Mouse (Mus musculus): Measurements from ENCODE around the gene Fam98b. TPM values are rescaled to one million over a fixed set of nuclear protein-coding genes. Genes with fewer than 3 reads are reported as not detected.

Fam98b gene
- 1.2 and 2.5 TPM in 2 replicates for polyA plus RNA-seq (2012; rRNA removed)

- Histone ChIP-seq H3K27ac (ENCODE audit: insufficient read depth, low read depth, low read length) (peak within 1 kb of the TSS; percentile 63; the same call in 1 of the 2 replicates), H3K4me3 (ENCODE audit: low read depth, low read length) (peak within 1 kb of the TSS; percentile 99), H3K27me3 (ENCODE audit: control insufficient read depth, insufficient read depth, low read length) (0 out of 2 replicates have a peak, but pooled peaks cover 1% of the 10 kb centered on the region), H3K36me3 (ENCODE audit: control insufficient read depth, insufficient read depth, low read length) (no peaks in the 10 kb centered on the region), H3K4me1 (ENCODE audit: control insufficient read depth, insufficient read depth, insufficient read length, low read length) (no peaks in the 10 kb centered on the region; the same call in 1 of the 2 replicates)
- WGBS: under 1% methylated on average over 33 of the region's 33 CpGs
- peak; percentile 45; the same call in 1 of the 2 replicates for TF ChIP-seq CTCF (IDR thresholded peaks at IDR 0.05; ENCODE audit: extremely low read depth, insufficient read length, insufficient replicate concordance, low read depth, low read length)
- TF ChIP-seq POLR2A (IDR thresholded peaks at IDR 0.05; ENCODE audit: low read depth, low read length): peak; percentile 20
Observed at GRCm38 (mm10) chr2:117249255-117250000, at the start of gene Fam98b. Gene Fam98b (plus strand): TSS chr2:117249739.

- no peaks in the 10 kb centered on the region for H3K36me3 ChIP-seq (ENCODE audit: control insufficient read depth, insufficient read depth, low read length)
- no peak for TF ChIP-seq POLR2A (IDR thresholded peaks at IDR 0.05; ENCODE audit: low read depth, low read length)
- TF ChIP-seq CTCF (IDR thresholded peaks at IDR 0.05; ENCODE audit: extremely low read depth, insufficient read length, insufficient replicate concordance, low read depth, low read length): no peak
- H3K27ac ChIP-seq (ENCODE audit: insufficient read depth, low read depth, low read length): no peak overlapping the region
- WGBS: 47% methylated on average over 9 of the region's 9 CpGs
- H3K27me3 ChIP-seq (ENCODE audit: control insufficient read depth, insufficient read depth, low read length): no peaks in the 10 kb centered on the region
- no peak overlapping the region for H3K4me3 ChIP-seq (ENCODE audit: low read depth, low read length)
- no peaks in the 10 kb centered on the region for H3K4me1 ChIP-seq (ENCODE audit: control insufficient read depth, insufficient read depth, insufficient read length, low read length)
Observed at GRCm38 (mm10) chr2:117200869-117201338, 48.6 kb upstream of the Fam98b start.

- Histone ChIP-seq H3K27me3 (ENCODE audit: control insufficient read depth, insufficient read depth, low read length) (no peaks in the 10 kb centered on the region), H3K36me3 (ENCODE audit: control insufficient read depth, insufficient read depth, low read length) (no peaks in the 10 kb centered on the region), H3K4me1 (ENCODE audit: control insufficient read depth, insufficient read depth, insufficient read length, low read length) (no peaks in the 10 kb centered on the region), H3K27ac (ENCODE audit: insufficient read depth, low read depth, low read length) (no peak overlapping the region), H3K4me3 (ENCODE audit: low read depth, low read length) (no peak overlapping the region)
- no peak for TF ChIP-seq POLR2A (IDR thresholded peaks at IDR 0.05; ENCODE audit: low read depth, low read length)
- no peak for TF ChIP-seq CTCF (IDR thresholded peaks at IDR 0.05; ENCODE audit: extremely low read depth, insufficient read length, insufficient replicate concordance, low read depth, low read length)
- WGBS: 47% methylated on average over 5 of the region's 5 CpGs
Observed at GRCm38 (mm10) chr2:117203350-117203749, 46.2 kb upstream of the Fam98b start.

- Histone ChIP-seq H3K36me3 (ENCODE audit: control insufficient read depth, insufficient read depth, low read length) (no peaks in the 10 kb centered on the region), H3K4me3 (ENCODE audit: low read depth, low read length) (no peak overlapping the region), H3K27me3 (ENCODE audit: control insufficient read depth, insufficient read depth, low read length) (no peaks in the 10 kb centered on the region), H3K4me1 (ENCODE audit: control insufficient read depth, insufficient read depth, insufficient read length, low read length) (no peaks in the 10 kb centered on the region), H3K27ac (ENCODE audit: insufficient read depth, low read depth, low read length) (no peak overlapping the region)
- WGBS: 44% methylated on average over 3 of the region's 3 CpGs
- TF ChIP-seq CTCF (IDR thresholded peaks at IDR 0.05; ENCODE audit: extremely low read depth, insufficient read length, insufficient replicate concordance, low read depth, low read length) (no peak), POLR2A (IDR thresholded peaks at IDR 0.05; ENCODE audit: low read depth, low read length) (no peak)
Observed at GRCm38 (mm10) chr2:117204534-117204933, 45.0 kb upstream of the Fam98b start.

- no peak overlapping the region for H3K27ac ChIP-seq (ENCODE audit: insufficient read depth, low read depth, low read length)
- TF ChIP-seq CTCF (IDR thresholded peaks at IDR 0.05; ENCODE audit: extremely low read depth, insufficient read length, insufficient replicate concordance, low read depth, low read length): no peak
- no peak for TF ChIP-seq POLR2A (IDR thresholded peaks at IDR 0.05; ENCODE audit: low read depth, low read length)
- no peaks in the 10 kb centered on the region for H3K36me3 ChIP-seq (ENCODE audit: control insufficient read depth, insufficient read depth, low read length)
- WGBS: 83% methylated on average over 6 of the region's 6 CpGs
- H3K4me1 ChIP-seq (ENCODE audit: control insufficient read depth, insufficient read depth, insufficient read length, low read length): no peaks in the 10 kb centered on the region
- H3K27me3 ChIP-seq (ENCODE audit: control insufficient read depth, insufficient read depth, low read length): no peaks in the 10 kb centered on the region
- no peak overlapping the region for H3K4me3 ChIP-seq (ENCODE audit: low read depth, low read length)
Observed at GRCm38 (mm10) chr2:117205066-117205465, 44.5 kb upstream of the Fam98b start.

GRCm38 (mm10) chr2:117210416-117211085 lies 39.0 kb upstream of the Fam98b start:
- 6% methylated on average over 6 of the region's 6 CpGs for WGBS

GRCm38 (mm10) chr2:117216152-117216551 lies 33.4 kb upstream of the Fam98b start:
- WGBS: 63% methylated on average over 2 of the region's 2 CpGs
- Histone ChIP-seq H3K4me3 (ENCODE audit: low read depth, low read length) (no peak overlapping the region), H3K36me3 (ENCODE audit: control insufficient read depth, insufficient read depth, low read length) (no peaks in the 10 kb centered on the region), H3K4me1 (ENCODE audit: control insufficient read depth, insufficient read depth, insufficient read length, low read length) (peaks cover 3% of the 10 kb centered on the region; the same call in 1 of the 2 replicates), H3K27me3 (ENCODE audit: control insufficient read depth, insufficient read depth, low read length) (0 out of 2 replicates have a peak, but pooled peaks cover 3% of the 10 kb centered on the region), H3K27ac (ENCODE audit: insufficient read depth, low read depth, low read length) (no peak overlapping the region)
- TF ChIP-seq CTCF (IDR thresholded peaks at IDR 0.05; ENCODE audit: extremely low read depth, insufficient read length, insufficient replicate concordance, low read depth, low read length): no peak
- no peak for TF ChIP-seq POLR2A (IDR thresholded peaks at IDR 0.05; ENCODE audit: low read depth, low read length)

More at GRCm38 (mm10) chr2:117210416-117211085, 39.0 kb upstream of the Fam98b start:
- peaks cover 3% of the 10 kb centered on the region; the same call in 1 of the 2 replicates for H3K4me1 ChIP-seq (ENCODE audit: control insufficient read depth, insufficient read depth, insufficient read length, low read length)
- TF ChIP-seq POLR2A (IDR thresholded peaks at IDR 0.05; ENCODE audit: low read depth, low read length) (no peak), CTCF (IDR thresholded peaks at IDR 0.05; ENCODE audit: extremely low read depth, insufficient read length, insufficient replicate concordance, low read depth, low read length) (no peak)
- H3K27me3 ChIP-seq (ENCODE audit: control insufficient read depth, insufficient read depth, low read length): no peaks in the 10 kb centered on the region
- no peak overlapping the region for H3K27ac ChIP-seq (ENCODE audit: insufficient read depth, low read depth, low read length)
- H3K4me3 ChIP-seq (ENCODE audit: low read depth, low read length): no peak overlapping the region
- H3K36me3 ChIP-seq (ENCODE audit: control insufficient read depth, insufficient read depth, low read length): no peaks in the 10 kb centered on the region

All from small intestine, adult 2 months (tissue).